Comparison of ENCODE assay signal across 10 mouse cellular contexts in the genomic region with DNA sequence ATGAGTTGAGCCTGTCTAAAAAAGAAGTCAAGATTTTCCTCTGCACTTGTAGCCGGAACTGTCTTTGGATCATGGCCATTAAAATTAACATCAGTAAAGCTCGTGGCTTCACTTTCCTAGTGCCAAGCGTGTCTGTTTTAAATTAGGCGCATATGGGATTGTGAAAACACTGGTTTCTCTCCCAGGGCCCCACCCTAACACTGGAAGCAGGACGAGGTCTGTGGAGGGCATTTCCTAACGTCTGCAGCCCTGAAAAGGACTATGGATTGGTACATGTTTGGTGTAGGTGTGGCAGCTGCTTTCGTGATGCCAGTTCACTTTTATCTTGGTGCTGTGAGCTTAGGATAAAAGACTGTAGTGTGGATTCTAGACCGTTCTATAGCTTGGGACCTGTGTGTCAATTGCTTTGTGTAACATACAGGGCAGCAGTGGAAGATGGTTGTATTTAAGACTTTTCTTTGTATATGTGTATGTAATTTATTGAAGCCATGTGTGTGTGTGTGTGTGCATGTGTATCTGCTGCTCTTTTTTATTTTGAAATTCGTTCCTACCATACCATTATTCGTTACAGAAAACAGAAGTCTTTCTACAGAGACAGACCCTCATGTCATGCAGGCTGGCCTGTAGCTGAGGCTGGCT. TPM values are rescaled to one million over a fixed set of nuclear protein-coding genes. Genes with fewer than 3 reads are reported as not detected.
DNase-seq lines count a peak whose midpoint lies in the region; ATAC-seq lines count a peak whose summit lies in the region.
"Had no signal": no experiment of that assay in that cellular context is flagged by ENCODE, and none has a peak within 500 bp of the region (broad histone marks: within the 10 kb centered on the region; RNA-seq: fewer than 3 reads in every experiment).

No protein-coding gene starts in this region.

- H3K9ac ChIP-seq in lung, embryonic 16.5 days (ENCODE audit: low read length) = no peak overlapping the region
- H3K9ac ChIP-seq in forebrain, embryonic 16.5 days (replicated peaks; ENCODE audit: low read depth, low read length) = no peak overlapping the region

- no peak overlapping the region for H3K4me2 ChIP-seq in lung, embryonic 16.5 days (ENCODE audit: low read depth, low read length)
- H3K4me2 ChIP-seq in forebrain, embryonic 16.5 days (ENCODE audit: low read length) = no peak overlapping the region

- peaks cover 2% of the 10 kb centered on the region; the same call in 1 of the 2 replicates for H3K36me3 ChIP-seq in lung, embryonic 16.5 days (ENCODE audit: control insufficient read depth, insufficient read depth, low read length)
- H3K36me3 ChIP-seq in forebrain, embryonic 16.5 days (ENCODE audit: control insufficient read depth, insufficient read depth) = no peaks in the 10 kb centered on the region

- H3K27me3 ChIP-seq in lung, embryonic 16.5 days (ENCODE audit: control insufficient read depth, insufficient read depth, low read depth, low read length) = no peaks in the 10 kb centered on the region
- no peaks in the 10 kb centered on the region for H3K27me3 ChIP-seq in forebrain, embryonic 16.5 days (replicated peaks; ENCODE audit: control insufficient read depth, insufficient read depth, low read length)
- H3K27me3 ChIP-seq: megakaryocyte, embryonic 14.5 days had no signal

- no peak overlapping the region for H3K27ac ChIP-seq in lung, embryonic 16.5 days (ENCODE audit: low read length)
- H3K27ac ChIP-seq in forebrain, embryonic 16.5 days (ENCODE audit: low read length) = no peak overlapping the region

- ATAC-seq in frontal cortex, adult (ENCODE audit: low TSS enrichment) = peak; percentile 56; the same call in 1 of the 2 replicates
- peak; percentile 55 for ATAC-seq in lung, embryonic 16.5 days (ENCODE audit: low read depth)
- ATAC-seq in forebrain, embryonic 16.5 days = peak; percentile 56

- WGBS in lung, embryonic 16.5 days = 35% methylated on average over 10 of the region's 10 CpGs
- 28% methylated on average over 10 of the region's 10 CpGs for WGBS in forebrain, embryonic 16.5 days

- H3K9me3 ChIP-seq in lung, embryonic 16.5 days (ENCODE audit: control insufficient read depth, low read length) = no peaks in the 10 kb centered on the region
- no peaks in the 10 kb centered on the region for H3K9me3 ChIP-seq in forebrain, embryonic 16.5 days (ENCODE audit: control insufficient read depth, low read length)
- H3K9me3 ChIP-seq: megakaryocyte, embryonic 14.5 days had no signal

- no peak overlapping the region for H3K4me3 ChIP-seq in lung, embryonic 16.5 days (ENCODE audit: low read length)
- no peak overlapping the region for H3K4me3 ChIP-seq in forebrain, embryonic 16.5 days (replicated peaks; ENCODE audit: low read length)
- H3K4me3 ChIP-seq: megakaryocyte, embryonic 14.5 days had no signal

- peaks cover 21% of the 10 kb centered on the region for H3K4me1 ChIP-seq in lung, embryonic 16.5 days (replicated peaks; ENCODE audit: control insufficient read depth, insufficient read depth, low read length)
- H3K4me1 ChIP-seq in forebrain, embryonic 16.5 days (replicated peaks; ENCODE audit: control insufficient read depth, insufficient read depth, low read length) = peaks cover 14% of the 10 kb centered on the region

- DNase-seq in frontal cortex, postnatal 10 days (ENCODE audit: low spot score in 2 of 2) = no peak
- no peak for DNase-seq in lung, postnatal 25 days (ENCODE audit: low spot score)
- peak; percentile 60 for DNase-seq in mesoderm, embryonic 11.5 days (ENCODE audit: low read depth, low spot score)
- DNase-seq in spleen, postnatal 4 days (ENCODE audit: low spot score in 2 of 2) = no peak
- DNase-seq in frontal cortex, postnatal 36 days (ENCODE audit: low spot score in 2 of 2) = no peak
- DNase-seq: cerebellum, postnatal 10 days had no signal

RNA-seq across cellular contexts. Expression of a gene that starts 13.0 kb away (rescaled TPM):
- polyA plus RNA-seq in lung, embryonic 16.5 days (2015; fragmentation: Nextera tagmentation; extraction: Ambion mirVana) = 84.4 and 95.3 TPM in 2 replicates
- 20.8 and 23.5 TPM in 2 replicates for polyA plus RNA-seq in forebrain, embryonic 16.5 days (2015; fragmentation: Nextera tagmentation; extraction: Ambion mirVana)
